Mouse (Mus musculus): ENCODE measurements at regions not wholly inside any gene's neighbourhood (a gene's known extent, or its start where the extent isn't known, plus 50 kb on each side); places are given as distances from the start of the nearest gene placed in this dataset.

- Histone ChIP-seq H3K4me1 (ENCODE audit: control insufficient read depth in 1 of 2, insufficient read depth in 2 of 2, low read length in 2 of 2) (no peaks in the 10 kb centered on the region), H3K9ac (ENCODE audit: control insufficient read depth, low read depth, low read length, poor library complexity, severe bottlenecking) (no peak overlapping the region), H3K79me2 (ENCODE audit: control insufficient read depth, insufficient read depth, low read length, poor library complexity) (no peaks in the 10 kb centered on the region), H3K27ac (ENCODE audit: control insufficient read depth, low read depth, low read length) (no peak overlapping the region), H3K27me3 (ENCODE audit: control insufficient read depth in 1 of 2, insufficient read depth in 2 of 2, low read length in 2 of 2) (no peaks in the 10 kb centered on the region), H3K9me3 (replicated peaks; ENCODE audit: insufficient read depth, low read length) (no peaks in the 10 kb centered on the region), H3K4me3 (ENCODE audit: control insufficient read depth in 1 of 2, insufficient read depth in 1 of 2, low read depth in 2 of 2, low read length in 2 of 2) (no peak overlapping the region), H3K36me3 (ENCODE audit: control insufficient read depth in 1 of 2, insufficient read depth in 2 of 2, low read length in 2 of 2) (no peaks in the 10 kb centered on the region)
- no peak for TF ChIP-seq NELFE (IDR thresholded peaks at IDR 0.05; ENCODE audit: low read depth, low read length)
- no peak for TF ChIP-seq TCF12 (IDR thresholded peaks at IDR 0.05; ENCODE audit: low read depth, low read length)
- TF ChIP-seq POLR2AphosphoS5 (IDR thresholded peaks at IDR 0.05; ENCODE audit: borderline replicate concordance, low read depth, low read length): no peak
- no peak for TF ChIP-seq BHLHE40 (IDR thresholded peaks at IDR 0.05; ENCODE audit: borderline replicate concordance, low read depth, low read length)
- no peak for TF ChIP-seq RCOR1 (IDR thresholded peaks at IDR 0.05; ENCODE audit: low read depth, low read length)
- no peak for TF ChIP-seq ZNF384 (IDR thresholded peaks at IDR 0.05; ENCODE audit: low read depth, low read length)
- no peak for TF ChIP-seq SIN3A (IDR thresholded peaks at IDR 0.05; ENCODE audit: low read length)
- TF ChIP-seq USF1 (IDR thresholded peaks at IDR 0.05; ENCODE audit: low read depth, low read length): no peak
- TF ChIP-seq SMC3 (IDR thresholded peaks at IDR 0.05; ENCODE audit: low read depth, low read length): no peak
- TF ChIP-seq MAZ (IDR thresholded peaks at IDR 0.05; ENCODE audit: low read depth, low read length): no peak
- no peak for TF ChIP-seq ELF1 (IDR thresholded peaks at IDR 0.05; ENCODE audit: low read depth, low read length)
- no peak for TF ChIP-seq MXI1 (IDR thresholded peaks at IDR 0.05; ENCODE audit: low read depth, low read length)
- no peak for TF ChIP-seq CTCF (IDR thresholded peaks at IDR 0.05 in 2 of 3, conservative IDR thresholded peaks at IDR 0.05 in 1 of 3; ENCODE audit: control insufficient read depth in 1 of 3, insufficient read depth in 1 of 3, low read depth in 2 of 3, low read length in 3 of 3, poor library complexity in 1 of 3, severe bottlenecking in 1 of 3)
- DNase-seq (ENCODE audit: low read depth, low spot score): no peak
Measured at GRCm38 (mm10) chr4:124198832-124199231, 281.0 kb upstream of the 4930535I16Rik start.

GRCm38 (mm10) chr4:124196711-124197110 is 278.9 kb upstream of the 4930535I16Rik start:
- Histone ChIP-seq H3K9ac (ENCODE audit: control insufficient read depth, low read depth, low read length, poor library complexity, severe bottlenecking) (no peak overlapping the region), H3K4me3 (ENCODE audit: control insufficient read depth in 1 of 2, insufficient read depth in 1 of 2, low read depth in 2 of 2, low read length in 2 of 2) (no peak overlapping the region), H3K9me3 (replicated peaks; ENCODE audit: insufficient read depth, low read length) (no peaks in the 10 kb centered on the region), H3K27ac (ENCODE audit: control insufficient read depth, low read depth, low read length) (no peak overlapping the region), H3K27me3 (ENCODE audit: control insufficient read depth in 1 of 2, insufficient read depth in 2 of 2, low read length in 2 of 2) (no peaks in the 10 kb centered on the region), H3K4me1 (ENCODE audit: control insufficient read depth in 1 of 2, insufficient read depth in 2 of 2, low read length in 2 of 2) (no peaks in the 10 kb centered on the region), H3K36me3 (ENCODE audit: control insufficient read depth in 1 of 2, insufficient read depth in 2 of 2, low read length in 2 of 2) (no peaks in the 10 kb centered on the region), H3K79me2 (ENCODE audit: control insufficient read depth, insufficient read depth, low read length, poor library complexity) (no peaks in the 10 kb centered on the region)
- DNase-seq (ENCODE audit: low read depth, low spot score): no peak
- TF ChIP-seq POLR2AphosphoS5 (IDR thresholded peaks at IDR 0.05; ENCODE audit: borderline replicate concordance, low read depth, low read length) (no peak), MXI1 (IDR thresholded peaks at IDR 0.05; ENCODE audit: low read depth, low read length) (no peak), TAL1 (IDR thresholded peaks at IDR 0.05; ENCODE audit: low read length) (no peak)

DNA sequence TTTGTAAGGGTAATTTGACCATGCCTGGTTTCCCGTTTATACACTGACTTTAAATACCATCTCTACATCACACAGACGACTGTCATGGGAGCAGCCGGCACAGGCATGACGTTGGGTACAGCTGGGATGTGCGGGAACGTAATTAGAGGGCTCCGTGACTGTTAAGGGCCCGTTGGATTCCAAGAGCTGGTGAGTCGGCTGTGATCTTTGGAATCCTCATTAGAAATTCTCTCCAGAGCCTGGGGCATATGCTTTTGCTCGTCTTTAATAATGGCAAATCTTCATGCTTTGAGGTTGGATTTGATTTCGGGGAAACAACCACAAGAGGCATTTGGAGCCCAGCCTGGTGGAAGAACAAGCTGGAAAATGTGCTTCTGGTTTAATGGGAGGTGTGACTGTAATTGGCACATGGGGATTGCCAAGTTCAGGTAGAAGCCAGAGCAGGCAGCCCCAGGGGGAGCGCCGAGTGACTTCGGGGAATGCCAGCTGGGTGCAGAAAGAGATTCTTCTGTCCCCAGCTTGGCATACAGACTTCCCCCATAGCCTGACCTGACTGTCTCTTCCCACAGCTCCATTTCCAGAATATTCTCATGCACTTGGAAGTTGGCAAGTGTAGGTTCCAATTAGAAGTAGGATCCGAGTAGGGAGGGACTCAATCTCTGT is 275.4 kb upstream of the 4930535I16Rik start:
- Histone ChIP-seq H3K9ac (ENCODE audit: control insufficient read depth, low read depth, low read length, poor library complexity, severe bottlenecking) (no peak overlapping the region), H3K27me3 (ENCODE audit: control insufficient read depth in 1 of 2, insufficient read depth in 2 of 2, low read length in 2 of 2) (no peaks in the 10 kb centered on the region), H3K4me1 (ENCODE audit: control insufficient read depth in 1 of 2, insufficient read depth in 2 of 2, low read length in 2 of 2) (no peaks in the 10 kb centered on the region), H3K79me2 (ENCODE audit: control insufficient read depth, insufficient read depth, low read length, poor library complexity) (no peaks in the 10 kb centered on the region), H3K4me3 (ENCODE audit: control insufficient read depth in 1 of 2, insufficient read depth in 1 of 2, low read depth in 2 of 2, low read length in 2 of 2) (no peak overlapping the region), H3K9me3 (replicated peaks; ENCODE audit: insufficient read depth, low read length) (no peaks in the 10 kb centered on the region), H3K36me3 (ENCODE audit: control insufficient read depth in 1 of 2, insufficient read depth in 2 of 2, low read length in 2 of 2) (no peaks in the 10 kb centered on the region), H3K27ac (ENCODE audit: control insufficient read depth, low read depth, low read length) (no peak overlapping the region)
- TF ChIP-seq TAL1 (IDR thresholded peaks at IDR 0.05; ENCODE audit: low read length) (no peak), MAZ (IDR thresholded peaks at IDR 0.05; ENCODE audit: low read depth, low read length) (no peak), ELF1 (IDR thresholded peaks at IDR 0.05; ENCODE audit: low read depth, low read length) (no peak), POLR2AphosphoS5 (IDR thresholded peaks at IDR 0.05; ENCODE audit: borderline replicate concordance, low read depth, low read length) (no peak), MXI1 (IDR thresholded peaks at IDR 0.05; ENCODE audit: low read depth, low read length) (no peak), MYB (IDR thresholded peaks at IDR 0.05; ENCODE audit: low read depth, low read length) (no peak), TCF12 (IDR thresholded peaks at IDR 0.05; ENCODE audit: low read depth, low read length) (no peak), CTCF (IDR thresholded peaks at IDR 0.05 in 2 of 3, conservative IDR thresholded peaks at IDR 0.05 in 1 of 3; ENCODE audit: control insufficient read depth in 1 of 3, insufficient read depth in 1 of 3, low read depth in 2 of 3, low read length in 3 of 3, poor library complexity in 1 of 3, severe bottlenecking in 1 of 3) (no peak)
- no peak for DNase-seq (ENCODE audit: low read depth, low spot score)
